Mouse (Mus musculus) T-helper 17 cell (primary cell): ENCODE measurements around the gene Rab30.

Experiments
- in situ Hi-C, 2 experiments: fragments of 300-600 bp; cut with MboI, MseI; formaldehyde crosslinking; loops; 1 replicate in 1 of 2; 2 replicates in 1 of 2; pipeline ENCODE4 v1.15.1; 2025; ENCODE audit warnings: high pct_unique_total_duplicates in 2 of 2

Rab30 gene

GRCm38 (mm10) chr7:92834391-92834790, 93.0 kb downstream of the Rab30 start:
- in situ Hi-C loops = no loop called here

GRCm38 (mm10) chr7:92836447-92836846, 95.0 kb downstream of the Rab30 start:
- in situ Hi-C loops = no loop called here

- in situ Hi-C loops = no loop called here
Observed at GRCm38 (mm10) chr7:92837226-92837625, 95.8 kb downstream of the Rab30 start.

GRCm38 (mm10) chr7:92837907-92838306, 96.5 kb downstream of the Rab30 start:
- in situ Hi-C loops = no loop called here

GRCm38 (mm10) chr7:92842254-92842653, 100.9 kb downstream of the Rab30 start:
- in situ Hi-C loops = no loop called here

- in situ Hi-C loops = no loop called here
Observed at GRCm38 (mm10) chr7:92848246-92848645, 106.8 kb downstream of the Rab30 start.

- in situ Hi-C loops = no loop called here
Observed at GRCm38 (mm10) chr7:92866526-92866925, 125.1 kb downstream of the Rab30 start.

GRCm38 (mm10) chr7:92870161-92870560, 128.8 kb downstream of the Rab30 start:
- in situ Hi-C loops = loop anchor here (5.0 to 10.0 kb wide), 6 partner anchors 123 to 765 kb away; partner anchors contain the start of genes Ankrd42 (in 2 of the 2) and Ccdc90b (in 1 of the 2)

GRCm38 (mm10) chr7:92871596-92871995, 130.2 kb downstream of the Rab30 start:
- in situ Hi-C loops = loop anchor here (5.0 to 10.0 kb wide), 6 partner anchors 124 to 767 kb away; partner anchors contain the start of genes Ankrd42 (in 2 of the 2) and Ccdc90b (in 1 of the 2)

- in situ Hi-C loops = loop anchor here (5.0 to 10.0 kb wide), 6 partner anchors 127 to 769 kb away; partner anchors contain the start of genes Ankrd42 (in 2 of the 2) and Ccdc90b (in 1 of the 2)
Observed at GRCm38 (mm10) chr7:92874116-92874675, 132.8 kb downstream of the Rab30 start, which contains the start of the genes Ddias and Prcp. Ddias (minus strand) TSS chr7:92874247. Prcp (plus strand) TSS chr7:92874470.

GRCm38 (mm10) chr7:92874761-92875408, 133.5 kb downstream of the Rab30 start:
- in situ Hi-C loops = loop anchor here (5.0 to 10.0 kb wide), 6 partner anchors 128 to 770 kb away; partner anchors contain the start of genes Ankrd42 (in 2 of the 2) and Ccdc90b (in 1 of the 2)

GRCm38 (mm10) chr7:92876066-92876465, 134.7 kb downstream of the Rab30 start:
- in situ Hi-C loops = loop anchor here in 1 of 2 experiments (10.0 kb wide), 3 partner anchors 241 to 771 kb away; partner anchors contain the start of genes Ankrd42 and Ccdc90b

GRCm38 (mm10) chr7:92876538-92876937, 135.1 kb downstream of the Rab30 start:
- in situ Hi-C loops = loop anchor here in 1 of 2 experiments (10.0 kb wide), 3 partner anchors 242 to 772 kb away; partner anchors contain the start of genes Ankrd42 and Ccdc90b

- in situ Hi-C loops = loop anchor here in 1 of 2 experiments (10.0 kb wide), 3 partner anchors 244 to 774 kb away; partner anchors contain the start of genes Ankrd42 and Ccdc90b
Observed at GRCm38 (mm10) chr7:92878575-92879285, 137.3 kb downstream of the Rab30 start.

- in situ Hi-C loops = no loop called here
Observed at GRCm38 (mm10) chr7:92883850-92884716, 142.7 kb downstream of the Rab30 start.

GRCm38 (mm10) chr7:92884998-92885660, 143.7 kb downstream of the Rab30 start:
- in situ Hi-C loops = no loop called here

GRCm38 (mm10) chr7:92886801-92887200, 145.4 kb downstream of the Rab30 start:
- in situ Hi-C loops = no loop called here

GRCm38 (mm10) chr7:92887230-92887629, 145.8 kb downstream of the Rab30 start:
- in situ Hi-C loops = no loop called here

GRCm38 (mm10) chr7:92890211-92890610, 148.8 kb downstream of the Rab30 start:
- in situ Hi-C loops = no loop called here

GRCm38 (mm10) chr7:92890618-92891230, 149.3 kb downstream of the Rab30 start:
- in situ Hi-C loops = no loop called here
